Mouse (Mus musculus): ENCODE data around the gene Cd151.

Gene Cd151

GRCm38 (mm10) chr7:141459301-141459711, 7.9 kb upstream of the Cd151 start:
- DNase-seq, result peak; percentile 13

GRCm38 (mm10) chr7:141460001-141460390, 7.2 kb upstream of the Cd151 start:
- DNase-seq, result no peak

DNA sequence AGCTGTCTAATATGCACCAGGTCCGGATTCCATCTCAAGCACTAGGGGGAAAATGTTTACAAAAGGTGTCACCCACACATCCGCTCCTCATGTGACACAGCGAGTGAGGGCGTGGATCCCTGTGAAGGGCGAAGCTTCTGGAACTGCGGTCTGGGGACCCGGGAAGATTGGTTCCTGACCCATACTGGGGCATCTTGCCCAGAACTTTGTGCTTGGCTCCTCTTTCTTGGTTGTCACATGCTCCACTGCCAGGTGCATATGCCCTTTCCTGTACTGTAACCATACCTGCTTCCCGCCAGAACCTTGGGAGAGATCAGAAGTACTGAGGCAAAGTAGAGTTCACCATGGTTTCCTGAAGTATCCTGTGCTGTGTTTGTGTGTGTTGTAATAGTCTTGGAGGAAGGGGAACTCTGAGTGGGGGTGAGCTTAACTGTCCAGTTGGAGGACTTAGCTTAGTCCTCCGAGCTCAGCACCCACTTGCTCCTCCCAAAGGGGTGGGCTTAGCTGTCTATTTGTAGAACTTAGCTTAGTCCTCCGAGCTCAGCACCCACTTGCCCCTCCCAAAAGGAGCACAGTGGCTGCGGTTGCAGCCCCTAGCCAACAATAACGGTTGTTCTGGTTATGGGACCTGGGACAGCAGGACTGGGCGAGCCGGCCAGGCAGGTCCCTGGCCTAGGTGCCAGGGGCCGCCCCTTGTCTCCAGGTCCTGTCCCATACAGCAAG, 6.6 kb upstream of the Cd151 start, which contains the start of gene Cracr2b:
Gene Cracr2b, plus strand, starts transcription at position 704 of the 723 bp plus-strand sequence.
- DNase-seq, result no peak

GRCm38 (mm10) chr7:141461521-141462332, 5.5 kb upstream of the Cd151 start:
- DNase-seq, result peak; percentile 29

DNA sequence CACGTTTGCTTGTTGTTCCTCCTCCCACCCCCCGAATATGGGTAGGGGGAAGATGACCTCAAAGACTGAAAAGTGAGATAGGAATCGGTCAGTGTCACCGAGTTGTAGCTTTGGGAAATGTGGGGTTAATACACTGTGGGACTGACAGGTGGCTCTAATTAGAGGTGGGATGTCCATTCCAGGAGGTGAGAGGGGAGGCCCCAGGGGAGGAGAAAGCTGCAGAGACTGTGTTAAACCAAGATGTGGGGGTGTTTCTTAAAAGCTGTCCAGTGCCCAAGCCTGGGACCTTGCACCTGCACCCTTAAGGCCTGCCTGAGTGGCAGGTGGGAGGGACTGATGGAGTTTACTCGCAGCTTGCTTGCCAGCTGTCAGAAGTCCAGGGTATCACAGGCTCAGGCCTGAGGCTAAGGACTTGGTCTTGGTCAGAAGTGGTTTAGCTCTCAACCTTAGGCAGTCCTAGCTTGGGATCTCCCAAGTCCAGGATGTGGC, 4.8 kb upstream of the Cd151 start:
- no peak for DNase-seq

GRCm38 (mm10) chr7:141463824-141464602, 3.2 kb upstream of the Cd151 start:
- no peak for DNase-seq

DNA sequence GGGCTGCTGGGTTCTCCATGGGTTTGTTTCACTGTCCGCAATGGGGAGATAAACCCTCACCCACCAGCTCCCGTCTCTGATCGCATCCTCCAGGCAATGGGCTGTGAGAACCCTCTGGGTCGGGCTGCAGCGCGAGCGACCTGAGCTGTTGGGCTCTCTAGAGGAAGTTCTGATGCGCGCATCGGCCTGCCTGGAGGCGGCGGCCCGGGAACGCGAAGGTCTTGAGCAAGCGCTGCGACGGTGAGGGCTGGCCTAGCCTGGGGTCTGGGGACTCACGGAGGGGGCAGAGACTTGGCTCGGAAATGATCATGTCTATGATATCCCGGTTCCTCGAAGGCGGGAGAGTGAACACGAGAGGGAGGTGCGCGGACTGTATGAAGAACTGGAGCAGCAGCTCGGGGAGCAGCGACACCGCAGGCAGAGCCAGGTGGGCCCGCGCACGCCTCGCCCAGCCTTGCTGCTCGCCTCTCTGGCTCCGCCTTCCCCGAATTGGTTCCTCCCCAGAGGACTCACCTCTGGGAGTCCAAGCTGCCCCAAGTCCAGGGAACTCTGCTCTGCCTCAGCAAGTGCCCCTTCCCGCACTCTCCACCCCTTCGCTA, 2.5 kb upstream of the Cd151 start:
- DNase-seq, result peak; percentile 64

- peak; percentile 9 for DNase-seq
Measured at GRCm38 (mm10) chr7:141465388-141466044, 1.7 kb upstream of the Cd151 start.

DNA sequence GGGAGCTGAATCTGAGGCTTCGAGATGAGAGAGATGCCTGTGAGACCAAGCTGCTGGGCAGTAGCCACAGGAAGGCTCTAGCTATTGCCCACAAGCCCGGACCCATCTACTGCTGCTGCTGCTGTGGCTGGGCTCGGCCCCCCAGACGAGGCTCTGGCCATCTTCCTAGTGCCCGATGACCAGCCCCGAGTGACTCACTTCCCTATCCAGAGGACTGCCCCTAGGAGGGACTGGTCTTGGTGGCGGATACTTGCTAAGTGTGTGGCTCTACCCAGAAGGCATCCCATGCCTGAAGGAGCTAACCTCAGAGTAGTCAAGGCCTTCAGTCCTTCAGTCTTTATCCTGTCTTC, 1.2 kb upstream of the Cd151 start:
- DNase-seq, result no peak

GRCm38 (mm10) chr7:141466607-141467148, 514 bp upstream of the Cd151 start:
- no peak for DNase-seq

DNA sequence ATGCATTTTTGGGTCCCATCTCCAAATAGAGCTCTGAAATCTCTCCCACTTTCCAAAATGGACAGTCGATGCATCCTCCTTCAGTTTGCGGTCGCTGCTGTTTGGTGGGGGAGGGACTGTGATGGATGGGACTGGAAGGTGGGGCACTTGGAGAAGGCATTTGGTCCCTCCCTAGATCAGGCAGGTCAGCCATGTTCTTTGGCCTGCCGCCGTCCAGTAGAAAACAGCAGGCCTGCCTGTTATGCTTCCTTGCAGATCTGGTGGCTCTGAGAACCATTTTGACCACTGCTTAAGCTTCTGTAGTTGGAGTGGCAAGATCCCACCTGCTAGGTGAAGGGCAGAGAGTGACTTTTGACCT, 951 bp downstream of the Cd151 start:
- DNase-seq, result no peak

DNA sequence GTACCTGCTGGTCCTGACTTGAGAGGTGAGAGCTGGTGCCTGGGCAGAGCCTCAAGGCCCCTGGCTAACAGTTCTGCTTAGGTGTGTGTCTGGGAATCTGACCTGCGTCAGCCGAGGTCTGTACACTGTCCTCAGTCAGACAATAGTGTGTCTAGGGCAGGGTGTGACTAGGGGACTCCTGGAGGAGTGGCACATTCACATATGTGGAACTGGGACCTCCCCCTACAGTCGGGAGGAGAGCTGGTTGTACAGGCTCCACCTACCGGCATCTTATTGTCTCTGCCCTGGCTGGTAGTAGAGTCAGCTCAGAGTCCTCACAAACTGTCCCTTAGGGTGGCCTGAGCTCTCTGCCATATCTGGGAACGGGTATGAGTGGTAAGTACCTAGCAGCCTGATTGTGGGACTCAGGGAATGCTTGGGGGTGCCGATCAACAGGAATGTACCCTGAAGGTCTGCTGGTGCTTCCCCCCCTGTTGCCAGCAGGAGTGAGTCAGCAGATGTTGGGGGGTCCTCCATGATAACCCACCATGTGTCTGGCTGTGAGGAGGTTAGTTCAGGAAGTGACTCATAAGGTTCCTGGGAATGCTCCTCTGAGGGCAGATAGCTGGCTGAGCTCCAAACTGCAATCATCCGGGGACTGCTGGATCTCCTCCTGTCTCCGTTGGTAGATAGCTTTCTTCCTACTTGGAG, 1.5 kb downstream of the Cd151 start:
- DNase-seq, result peak; percentile 67

DNA sequence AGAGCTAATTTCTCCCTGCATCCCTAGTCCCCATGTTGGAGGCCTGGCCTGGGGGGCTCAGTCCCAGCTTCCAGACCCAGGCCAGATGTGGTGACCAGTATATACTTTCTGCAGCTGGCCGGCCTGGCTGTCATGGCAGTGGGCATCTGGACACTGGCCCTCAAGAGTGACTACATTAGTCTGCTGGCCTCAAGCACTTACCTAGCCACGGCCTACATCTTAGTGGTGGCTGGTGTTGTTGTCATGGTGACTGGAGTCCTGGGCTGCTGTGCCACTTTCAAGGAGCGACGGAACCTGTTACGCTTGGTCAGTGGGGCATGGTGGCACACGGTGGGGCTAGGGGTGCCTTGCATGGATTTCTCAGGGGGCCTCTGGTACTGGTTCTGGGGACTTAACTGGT, 2.2 kb downstream of the Cd151 start:
- no peak for DNase-seq

GRCm38 (mm10) chr7:141469901-141470636, 2.9 kb downstream of the Cd151 start:
- peak; percentile 7 for DNase-seq

DNA sequence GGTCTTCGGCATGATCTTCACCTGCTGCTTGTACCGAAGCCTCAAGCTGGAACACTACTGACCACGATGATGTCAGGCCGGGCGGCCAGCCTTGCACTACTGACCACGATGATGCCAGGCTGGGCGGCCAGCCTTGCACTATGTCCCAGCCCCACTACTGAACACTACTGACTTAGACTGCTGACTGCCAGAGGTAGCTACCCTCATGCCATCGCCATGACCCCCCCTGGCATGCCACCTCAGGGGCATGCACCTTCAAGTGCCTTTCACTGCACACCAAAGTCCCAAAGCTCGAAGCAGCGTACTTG, 3.4 kb downstream of the Cd151 start:
- no peak for DNase-seq

DNA sequence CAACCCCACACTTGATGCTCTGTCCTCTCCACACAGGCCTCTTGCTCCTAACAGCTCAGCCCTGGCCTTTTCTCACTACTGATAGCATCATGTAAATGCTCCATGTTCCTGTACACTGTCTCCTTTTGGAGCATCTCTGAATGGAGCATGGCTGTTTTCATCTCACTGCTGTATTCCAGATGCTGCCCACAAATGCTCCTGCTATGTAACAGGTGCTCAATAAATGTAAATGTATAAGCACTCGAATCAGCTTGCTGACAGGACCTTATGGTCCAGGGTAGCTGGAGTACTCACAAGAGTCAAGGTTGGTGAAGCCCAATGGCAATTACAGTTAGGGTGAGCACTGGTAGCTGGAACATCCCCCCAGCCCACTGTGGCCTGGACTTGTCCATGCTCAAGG, 4.0 kb downstream of the Cd151 start:
- no peak for DNase-seq

DNA sequence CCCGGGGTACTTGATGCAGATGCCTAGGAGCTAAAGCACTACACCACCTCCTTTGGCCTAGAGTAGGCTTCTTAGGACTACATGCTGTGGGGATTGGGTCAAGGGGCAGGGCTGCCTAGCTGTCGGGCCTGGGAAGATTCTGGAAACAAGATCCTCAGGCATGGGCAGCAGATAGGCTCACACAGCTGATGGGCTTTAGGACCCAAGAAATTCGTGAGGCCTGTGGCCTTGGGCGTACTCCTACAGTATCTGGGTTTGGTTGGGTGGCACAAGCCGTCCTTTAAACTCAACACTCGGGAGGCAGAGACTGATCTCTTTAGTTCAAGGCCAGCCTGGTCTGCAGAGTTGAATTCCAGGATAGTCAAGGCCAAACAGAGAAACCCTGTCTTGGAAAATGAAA, 5.0 kb downstream of the Cd151 start:
- no peak for DNase-seq

DNA sequence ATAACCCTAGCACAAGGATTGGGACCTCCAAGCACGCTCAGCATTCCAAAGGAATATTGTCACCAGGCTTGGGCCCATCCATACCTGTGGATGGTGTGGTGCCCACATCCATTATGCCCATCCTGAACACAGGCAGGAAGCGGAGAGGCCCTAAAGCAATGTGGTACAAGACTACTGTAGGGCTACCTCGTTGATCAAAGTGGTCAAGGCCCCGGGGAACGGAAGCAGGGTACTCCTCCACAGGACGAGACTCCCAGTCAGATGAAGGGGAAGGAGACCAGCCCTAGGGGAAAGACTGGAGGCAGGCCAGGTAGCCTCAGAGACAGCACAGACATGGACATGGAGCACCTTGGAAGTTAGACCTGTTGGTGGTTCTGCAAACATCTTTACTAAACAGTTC, 5.6 kb downstream of the Cd151 start:
- no peak for DNase-seq

GRCm38 (mm10) chr7:141474160-141474559, 7.0 kb downstream of the Cd151 start:
- no peak for DNase-seq

- DNase-seq, result peak; percentile 89
Measured at GRCm38 (mm10) chr7:141475011-141475804, 8.0 kb downstream of the Cd151 start, which contains the start of the genes Polr2l and Tspan4. Gene Polr2l (minus strand): TSS chr7:141475132. Gene Tspan4 (plus strand): TSS chr7:141475240.

Measured in thymus, postnatal 14 days (tissue).